Mouse (Mus musculus) erythroblast, embryonic 14.5 days (primary cell): ENCODE data around the gene Lrrc47. TPM values are rescaled to one million over a fixed set of nuclear protein-coding genes. Genes with fewer than 3 reads are reported as not detected.

Experiments
- H3K27me3 ChIP-seq: 2 replicates; pipeline ENCODE4 v1.6.1; 2012; ENCODE audit warnings: inconsistent platforms; ENCODE audit not compliant: control insufficient read depth
- H3K36me3 ChIP-seq: 2 replicates; pipeline ENCODE4 v1.6.1; 2012; ENCODE audit warnings: mild to moderate bottlenecking, inconsistent platforms; ENCODE audit not compliant: control insufficient read depth
- H3K4me1 ChIP-seq: 2 replicates; pipeline ENCODE4 v1.6.1; 2012; ENCODE audit warnings: inconsistent platforms; ENCODE audit not compliant: control insufficient read depth
- H3K4me3 ChIP-seq: replicated peaks from 2 replicates; pipeline ENCODE3; 2012; ENCODE audit warnings: moderate library complexity, mild to moderate bottlenecking, inconsistent platforms
- H3K9me3 ChIP-seq: 2 replicates; pipeline ENCODE4 v1.6.1; 2012; ENCODE audit warnings: low read length, inconsistent platforms, mixed read lengths; ENCODE audit not compliant: control insufficient read depth
- GATA1 ChIP-seq: IDR thresholded peaks from 2 replicates; pipeline ENCODE4 v1.6.1; 2012; ENCODE audit warnings: low read length, inconsistent platforms, mixed read lengths
- TAL1 ChIP-seq: IDR thresholded peaks from 3 replicates; pipeline ENCODE4 v1.6.1; 2012; ENCODE audit warnings: low read length, inconsistent platforms, mixed read lengths
- polyA plus RNA-seq: library from polyadenylated mRNA; stranded (reverse); fragments of >175 nt; gene quantifications from 2 replicates; pipeline ENCODE4 v1.2.3, GENCODE M21; 2012

Gene Lrrc47
- polyA plus RNA-seq: 10.4 and 11.2 TPM in 2 replicates

- H3K36me3 ChIP-seq: peaks cover 50% of the 10 kb centered on the region
- TF ChIP-seq TAL1: no peak
- no peak for TF ChIP-seq GATA1
- peak within 1 kb of the TSS; percentile 94 for H3K4me3 ChIP-seq
- no peaks in the 10 kb centered on the region for H3K9me3 ChIP-seq
- H3K4me1 ChIP-seq: peaks cover 56% of the 10 kb centered on the region
- no peaks in the 10 kb centered on the region for H3K27me3 ChIP-seq
Measured at GRCm38 (mm10) chr4:154011646-154012089, at the start of gene Lrrc47. Gene Lrrc47 (plus strand): TSS chr4:154011731.

DNA sequence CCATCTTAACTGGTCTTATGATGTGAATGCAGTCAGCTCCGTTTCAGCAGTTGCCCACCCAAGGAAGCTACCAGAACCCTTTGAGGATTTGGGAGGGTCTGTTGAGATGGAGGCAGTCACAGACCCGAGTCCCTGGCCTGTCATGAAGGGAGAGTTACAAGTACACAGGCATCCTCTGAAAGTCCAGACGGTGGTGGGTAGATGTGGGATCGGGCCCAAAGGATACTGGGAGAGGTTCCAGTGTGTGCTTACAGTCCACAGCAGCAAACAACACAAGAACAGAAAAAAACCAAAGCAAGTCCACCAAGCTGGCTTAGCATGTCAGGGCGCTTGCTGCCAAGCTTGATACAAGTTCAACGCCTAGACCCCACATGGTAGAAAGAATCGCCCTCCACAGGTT lies 48.9 kb upstream of the Lrrc47 start:
- no peak for TF ChIP-seq TAL1
- no peak for TF ChIP-seq GATA1
- peaks cover 91% of the 10 kb centered on the region for H3K36me3 ChIP-seq
- H3K4me1 ChIP-seq: peaks cover 24% of the 10 kb centered on the region
- H3K9me3 ChIP-seq: no peaks in the 10 kb centered on the region
- H3K4me3 ChIP-seq: no peak overlapping the region
- H3K27me3 ChIP-seq: no peaks in the 10 kb centered on the region

GRCm38 (mm10) chr4:153966651-153967050 lies 44.9 kb upstream of the Lrrc47 start:
- Histone ChIP-seq H3K9me3 (no peaks in the 10 kb centered on the region), H3K4me1 (no peaks in the 10 kb centered on the region), H3K4me3 (no peak overlapping the region), H3K27me3 (no peaks in the 10 kb centered on the region), H3K36me3 (peaks cover 99% of the 10 kb centered on the region)
- no peak for TF ChIP-seq TAL1

- no peaks in the 10 kb centered on the region for H3K27me3 ChIP-seq
- peaks cover 2% of the 10 kb centered on the region for H3K4me1 ChIP-seq
- H3K4me3 ChIP-seq: no peak overlapping the region
- H3K9me3 ChIP-seq: no peaks in the 10 kb centered on the region
- TF ChIP-seq GATA1: no peak
- no peak for TF ChIP-seq TAL1
- peaks cover 97% of the 10 kb centered on the region for H3K36me3 ChIP-seq
Measured at GRCm38 (mm10) chr4:153967556-153967955, 44.0 kb upstream of the Lrrc47 start.

DNA sequence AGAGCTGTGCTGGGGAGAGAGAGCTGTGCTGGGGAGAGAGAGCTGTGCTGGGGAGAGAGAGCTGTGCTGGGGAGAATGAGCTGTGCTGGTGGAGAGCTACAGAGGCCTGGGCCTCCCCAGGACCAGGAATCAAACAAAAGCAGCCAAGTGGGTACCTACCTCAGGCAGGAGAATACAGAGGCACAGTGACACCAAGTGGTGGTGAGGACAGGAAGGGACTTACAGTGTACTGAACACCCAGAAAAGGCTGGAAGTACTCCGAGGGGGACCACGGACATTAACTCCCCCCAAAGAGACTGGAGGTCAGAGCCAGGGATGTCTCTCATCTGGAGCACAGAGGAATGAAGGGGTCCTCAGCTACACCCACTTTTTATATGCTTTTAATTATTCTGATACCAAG lies 43.5 kb upstream of the Lrrc47 start:
- Histone ChIP-seq H3K36me3 (peaks cover 97% of the 10 kb centered on the region), H3K4me1 (peaks cover 7% of the 10 kb centered on the region), H3K4me3 (no peak overlapping the region), H3K27me3 (no peaks in the 10 kb centered on the region), H3K9me3 (no peaks in the 10 kb centered on the region)
- TF ChIP-seq TAL1 (no peak), GATA1 (no peak)

- Histone ChIP-seq H3K4me1 (peaks cover 59% of the 10 kb centered on the region), H3K4me3 (peak within 1 kb of the TSS; percentile 92), H3K9me3 (no peaks in the 10 kb centered on the region), H3K27me3 (no peaks in the 10 kb centered on the region), H3K36me3 (peaks cover 56% of the 10 kb centered on the region)
- TF ChIP-seq TAL1 (no peak), GATA1 (no peak)
Measured at GRCm38 (mm10) chr4:153974431-153975291, 36.9 kb upstream of the Lrrc47 start, which contains the start of the genes Dffb and Cep104. Gene Dffb (minus strand): TSS chr4:153975126. Gene Cep104 (plus strand): TSS chr4:153975194.

- TF ChIP-seq TAL1 (no peak), GATA1 (no peak)
- no peaks in the 10 kb centered on the region for H3K9me3 ChIP-seq
- H3K36me3 ChIP-seq: peaks cover 56% of the 10 kb centered on the region
- H3K4me1 ChIP-seq: peaks cover 59% of the 10 kb centered on the region
- peak overlapping the region; percentile 92 for H3K4me3 ChIP-seq
- no peaks in the 10 kb centered on the region for H3K27me3 ChIP-seq
Measured at GRCm38 (mm10) chr4:153975292-153975662, 36.3 kb upstream of the Lrrc47 start.

DNA sequence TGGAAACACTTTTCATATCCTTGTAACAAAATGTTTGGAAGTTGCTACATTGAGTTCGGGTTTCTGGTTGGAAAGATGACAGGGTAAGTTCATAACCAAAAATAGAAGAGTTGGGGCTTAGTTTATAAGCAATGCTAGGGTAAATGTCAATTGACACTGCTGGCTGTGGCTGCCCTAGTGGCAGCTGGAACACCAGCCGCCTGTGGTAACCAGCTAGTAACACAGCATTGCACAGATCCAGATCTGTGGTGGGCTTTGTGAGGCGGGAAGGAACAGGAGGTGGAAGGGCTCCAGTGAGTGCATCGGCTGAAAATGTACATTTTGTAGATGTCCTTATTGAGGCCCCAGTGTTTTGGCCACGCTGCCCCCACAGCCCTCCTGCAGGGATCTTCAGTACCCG lies 35.8 kb upstream of the Lrrc47 start:
- TF ChIP-seq TAL1: no peak
- TF ChIP-seq GATA1: no peak
- H3K4me3 ChIP-seq: peak overlapping the region; percentile 92
- H3K36me3 ChIP-seq: peaks cover 56% of the 10 kb centered on the region
- H3K9me3 ChIP-seq: no peaks in the 10 kb centered on the region
- H3K4me1 ChIP-seq: peaks cover 59% of the 10 kb centered on the region
- H3K27me3 ChIP-seq: no peaks in the 10 kb centered on the region

DNA sequence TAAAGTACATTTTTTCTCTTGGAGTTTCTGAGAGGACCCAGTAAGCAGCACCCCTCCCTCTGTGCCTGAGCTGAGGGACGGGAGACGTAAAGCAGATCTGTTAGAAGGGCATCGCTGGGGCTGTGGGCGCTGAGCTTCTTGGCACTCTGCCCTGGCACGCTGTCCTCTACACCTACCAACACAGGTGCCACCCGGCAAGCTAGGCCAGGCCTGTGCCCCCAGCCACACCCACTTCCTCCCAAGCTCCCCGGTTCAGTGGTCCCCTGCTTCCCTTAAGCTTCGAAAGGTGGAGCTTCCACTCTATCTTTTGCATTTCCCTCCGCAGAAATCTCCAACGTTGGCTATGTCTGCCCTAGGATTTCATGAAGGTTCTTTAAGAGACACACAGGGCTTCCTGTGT lies 32.3 kb upstream of the Lrrc47 start:
- TF ChIP-seq TAL1 (no peak), GATA1 (no peak)
- H3K27me3 ChIP-seq: no peaks in the 10 kb centered on the region
- H3K4me1 ChIP-seq: peaks cover 40% of the 10 kb centered on the region
- H3K36me3 ChIP-seq: peaks cover 67% of the 10 kb centered on the region
- H3K9me3 ChIP-seq: no peaks in the 10 kb centered on the region
- H3K4me3 ChIP-seq: no peak overlapping the region

DNA sequence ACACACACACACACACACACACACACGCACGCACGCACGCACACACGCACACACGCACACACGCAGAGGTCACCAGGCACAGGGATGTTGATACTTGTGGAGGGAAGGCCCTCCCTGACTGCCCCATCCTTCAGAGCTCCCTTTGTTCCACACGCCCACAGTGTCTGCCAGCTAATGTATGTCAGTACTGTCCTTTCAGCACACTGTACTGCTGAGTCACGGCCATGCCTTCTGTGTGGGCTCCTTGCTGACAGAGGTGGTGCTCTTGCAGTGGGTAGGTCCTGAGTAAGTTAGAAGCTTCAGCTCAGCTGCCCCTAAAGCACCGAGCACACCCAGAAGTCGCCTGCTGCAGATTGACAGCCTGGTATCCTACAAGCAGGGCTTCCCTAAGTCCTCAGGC lies 31.1 kb upstream of the Lrrc47 start:
- H3K27me3 ChIP-seq: no peaks in the 10 kb centered on the region
- no peaks in the 10 kb centered on the region for H3K9me3 ChIP-seq
- no peak for TF ChIP-seq GATA1
- no peak for TF ChIP-seq TAL1
- peaks cover 30% of the 10 kb centered on the region for H3K4me1 ChIP-seq
- peaks cover 79% of the 10 kb centered on the region for H3K36me3 ChIP-seq
- no peak overlapping the region for H3K4me3 ChIP-seq
